Mouse (Mus musculus) lung, postnatal 36 days (tissue): ENCODE results near the gene Ttc21a.

Source experiments
- DNase-seq: peaks from one replicate; pipeline ENCODE4 v3.0.0; 2022; ENCODE audit warnings: mixed read lengths

Ttc21a gene

DNA sequence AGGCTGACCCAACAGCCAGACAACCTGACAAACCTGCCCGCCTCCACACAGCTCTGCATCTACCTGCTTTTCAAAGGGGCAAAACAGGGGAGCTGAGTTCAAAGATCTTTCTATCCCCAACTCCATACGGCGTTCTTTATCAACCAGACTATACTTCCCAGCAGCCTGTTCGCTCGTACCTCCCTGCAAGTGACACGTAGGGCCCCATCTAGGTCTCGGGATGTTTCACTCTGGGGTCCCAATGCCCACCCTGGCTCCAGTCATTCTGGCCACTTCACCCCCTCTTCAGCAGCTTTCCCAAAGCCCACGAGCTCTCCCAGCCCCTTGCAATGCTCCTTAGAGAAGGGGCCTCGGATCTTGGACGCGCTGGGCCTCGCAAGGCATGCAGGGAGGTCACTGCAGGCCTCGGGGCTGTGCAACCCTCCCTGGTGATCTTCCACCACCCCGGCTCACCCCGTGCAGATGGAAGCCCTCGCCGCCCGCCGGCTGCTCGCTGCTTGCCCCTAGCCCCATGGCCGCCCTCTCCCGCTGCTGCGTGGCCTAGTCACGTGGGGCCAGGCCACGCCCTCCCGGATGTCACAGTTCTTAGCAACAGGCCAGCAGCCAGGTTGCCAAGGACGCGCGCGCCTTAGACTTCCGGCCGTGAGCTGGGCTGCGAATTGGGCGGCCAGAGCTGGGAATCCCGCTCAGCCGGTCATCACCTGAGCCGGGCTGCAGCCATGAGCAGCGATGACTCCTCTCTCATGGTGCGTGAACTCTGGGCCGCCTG, at the start of gene Ttc21a, which contains the start of gene Gorasp1:
TSS of gene Ttc21a (plus strand) at position 602 of the 769 bp plus-strand sequence.
TSS of gene Gorasp1 (minus strand) at position 561 of the 769 bp plus-strand sequence.
- DNase-seq, result peak; percentile 98

DNA sequence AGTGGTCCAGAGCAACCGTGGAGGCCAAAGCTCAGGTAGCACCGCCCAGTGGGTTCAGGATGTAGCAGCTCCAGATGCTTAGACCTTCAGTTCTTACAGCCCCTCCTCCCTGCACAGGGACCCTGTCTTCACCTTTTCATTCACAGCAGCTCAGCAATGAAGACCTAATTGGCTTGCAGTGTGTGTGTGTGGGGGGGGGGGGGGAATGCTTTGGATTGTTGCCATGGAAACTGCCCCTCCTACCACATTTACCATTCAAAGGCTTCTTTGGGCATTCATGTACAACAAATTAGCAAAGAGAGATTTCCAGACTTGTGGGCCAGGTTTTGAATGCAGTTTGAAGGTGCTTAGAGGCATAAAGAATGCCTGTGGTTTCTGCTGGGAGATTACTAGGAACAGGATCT, 48.6 kb upstream of the Ttc21a start:
- DNase-seq, result no peak

DNA sequence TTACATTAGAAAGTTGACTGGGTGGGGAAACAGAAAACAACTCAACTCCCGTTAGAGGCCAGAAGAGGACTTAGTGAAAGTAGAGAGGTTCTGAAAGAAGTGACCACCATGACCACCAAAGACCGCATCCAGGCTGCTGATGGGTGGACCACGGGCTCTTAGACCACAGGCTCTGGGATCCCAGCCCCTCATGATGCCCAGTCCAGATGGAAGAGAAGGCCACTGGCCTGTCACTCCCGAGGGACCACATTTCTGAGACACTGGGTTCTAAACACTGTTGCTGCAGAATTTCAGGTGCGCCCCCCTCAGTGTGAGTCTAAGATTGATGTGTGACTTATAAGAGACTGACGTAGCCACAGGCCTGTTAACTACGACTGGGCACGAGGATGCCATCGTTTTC, 48.0 kb upstream of the Ttc21a start:
- DNase-seq, result no peak

- peak; percentile 46 for DNase-seq
Measured at GRCm38 (mm10) chr9:119890692-119891091, 46.7 kb upstream of the Ttc21a start.

- DNase-seq, result no peak
Measured at GRCm38 (mm10) chr9:119893881-119894280, 43.5 kb upstream of the Ttc21a start.

DNA sequence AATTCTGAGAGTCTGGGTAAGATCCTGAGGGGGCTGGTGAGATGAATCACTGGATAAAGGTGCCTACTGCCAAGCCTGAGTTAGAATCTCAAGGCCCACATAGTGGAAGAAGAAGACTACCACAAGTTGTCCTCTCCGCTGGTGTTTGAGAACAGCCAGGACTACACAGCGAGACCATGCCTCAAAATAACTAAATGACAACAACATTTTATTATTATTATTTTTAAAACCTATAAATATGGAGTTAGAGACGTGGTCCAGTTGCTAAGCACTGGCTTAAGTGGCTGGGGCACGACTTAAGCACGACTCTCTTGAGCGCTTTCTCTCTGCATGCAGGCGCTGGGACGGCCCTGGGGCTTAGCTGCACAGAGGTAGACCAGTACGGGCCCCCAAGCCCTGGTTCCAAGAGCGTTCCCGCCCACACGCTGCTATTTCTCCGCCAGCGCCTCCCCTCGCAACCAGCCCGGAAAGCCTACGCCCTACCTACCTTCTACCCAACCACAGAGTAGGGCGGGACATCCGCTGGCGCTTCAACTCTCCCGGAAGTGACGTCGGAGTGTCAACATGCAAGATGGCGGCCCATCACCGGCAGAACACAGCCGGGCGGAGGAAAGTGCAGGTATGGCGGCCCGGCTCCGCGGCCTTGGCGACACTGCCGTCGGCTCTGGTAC, 42.9 kb upstream of the Ttc21a start, which contains the start of gene Wdr48:
TSS of gene Wdr48 (plus strand) at position 540 of the 671 bp plus-strand sequence.
- DNase-seq, result peak; percentile 100

DNA sequence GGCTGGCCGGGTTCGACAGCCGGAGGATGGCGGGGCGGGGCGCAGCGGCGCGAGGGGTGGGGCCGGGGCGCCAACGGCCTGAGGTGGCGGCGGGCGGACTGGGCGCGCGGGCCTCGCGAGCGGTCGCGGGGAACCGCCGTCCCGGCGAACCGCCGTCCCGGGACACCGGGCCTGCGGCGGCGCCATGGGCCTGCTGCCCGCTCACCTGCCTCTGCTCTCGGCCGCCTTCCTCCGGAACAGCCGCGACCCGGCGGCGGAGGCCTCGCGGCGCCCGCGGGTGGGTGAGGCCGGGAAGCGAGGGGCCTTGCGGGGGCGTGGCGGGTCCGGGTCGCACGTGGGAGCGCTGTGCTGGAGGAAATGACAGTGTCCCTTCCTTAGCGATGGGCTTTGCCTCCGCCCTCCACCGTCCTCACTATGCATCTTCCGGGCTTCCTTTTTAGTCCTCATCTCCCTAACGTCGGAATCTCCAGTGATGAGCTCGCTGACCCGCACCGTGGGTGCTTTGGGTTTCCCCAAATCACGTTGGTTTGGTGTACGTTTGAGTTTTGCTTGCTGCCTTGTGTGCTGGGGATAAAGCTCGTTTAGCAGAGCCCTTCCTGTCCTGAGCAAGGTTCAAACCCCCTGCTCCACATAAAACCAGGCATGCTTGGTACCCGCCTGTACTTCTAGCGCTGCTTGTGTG, 42.2 kb upstream of the Ttc21a start:
- DNase-seq, result peak; percentile 55

DNA sequence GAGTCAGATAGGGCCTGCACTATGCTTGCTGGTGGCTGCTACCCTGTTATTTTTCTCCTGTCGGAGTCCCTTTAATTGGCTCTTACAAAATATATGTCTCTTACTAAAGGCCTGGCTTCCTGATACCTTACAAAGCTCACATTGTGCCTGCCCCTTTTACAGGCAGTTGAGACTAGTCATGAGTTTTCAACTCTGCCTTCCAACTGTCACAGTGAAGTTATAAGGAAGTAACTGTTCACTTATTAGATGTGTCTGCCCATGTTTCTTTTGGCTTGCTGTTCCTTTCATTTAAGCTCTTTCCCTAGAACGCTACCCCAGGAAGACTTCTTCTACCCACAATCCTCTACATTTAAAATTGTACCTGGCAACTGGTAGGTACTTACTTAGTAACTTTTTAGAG, 38.0 kb upstream of the Ttc21a start:
- DNase-seq, result no peak

DNA sequence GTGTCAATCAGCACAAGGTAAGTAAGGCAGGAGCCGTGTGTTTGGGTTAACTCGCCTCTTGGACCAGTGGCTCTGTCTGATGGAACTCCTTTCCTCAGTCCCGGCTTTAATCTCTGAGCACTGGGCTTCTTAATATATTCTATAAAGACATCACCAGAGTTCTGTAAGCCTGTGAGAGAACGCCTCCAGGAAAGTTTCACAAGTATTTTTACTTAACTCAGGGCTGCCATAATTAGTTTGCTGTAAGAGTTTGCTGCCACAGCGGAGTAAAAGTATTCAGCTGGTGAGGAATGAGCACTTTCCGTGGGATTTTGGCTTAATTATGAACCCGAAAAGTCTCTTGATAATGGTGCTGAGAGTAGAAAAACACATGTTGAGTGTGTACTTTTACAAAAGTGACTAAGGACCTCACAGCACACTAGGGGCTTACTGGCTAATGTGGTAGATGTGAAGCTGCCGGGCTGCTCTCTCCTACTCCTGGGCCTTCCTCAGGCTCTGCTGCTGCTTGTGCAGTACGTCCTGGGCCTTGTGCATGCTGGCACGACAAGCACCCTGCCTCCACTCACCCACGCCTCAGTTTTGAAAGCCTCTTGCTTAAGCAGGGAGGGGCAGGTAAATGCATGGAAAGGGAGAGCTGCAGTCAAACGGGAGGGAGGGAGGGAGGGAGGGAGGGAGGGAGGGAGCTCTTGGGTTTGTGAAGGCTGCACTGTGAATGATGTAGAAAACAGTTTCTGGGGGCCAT, 34.8 kb upstream of the Ttc21a start:
- DNase-seq, result no peak

DNA sequence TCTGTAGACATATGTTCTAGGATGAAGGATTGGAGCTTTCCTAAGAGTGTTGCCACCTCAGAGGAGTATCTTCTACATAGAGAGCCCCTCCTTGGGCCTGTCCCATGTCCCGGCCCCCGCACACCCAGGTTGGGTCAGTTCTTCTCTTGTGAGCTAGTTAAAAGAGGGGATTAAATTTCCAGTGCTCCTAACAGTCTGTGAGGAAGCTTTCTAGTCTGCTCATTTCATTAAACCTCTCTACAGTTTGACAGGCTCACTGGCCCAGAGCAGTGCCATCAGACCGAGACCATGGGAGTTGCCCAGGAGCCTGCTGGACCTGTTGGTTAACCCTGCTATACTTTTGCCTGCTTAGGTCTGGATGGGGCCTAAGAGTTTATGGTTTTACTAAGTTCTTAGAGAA, 28.7 kb upstream of the Ttc21a start:
- no peak for DNase-seq

DNA sequence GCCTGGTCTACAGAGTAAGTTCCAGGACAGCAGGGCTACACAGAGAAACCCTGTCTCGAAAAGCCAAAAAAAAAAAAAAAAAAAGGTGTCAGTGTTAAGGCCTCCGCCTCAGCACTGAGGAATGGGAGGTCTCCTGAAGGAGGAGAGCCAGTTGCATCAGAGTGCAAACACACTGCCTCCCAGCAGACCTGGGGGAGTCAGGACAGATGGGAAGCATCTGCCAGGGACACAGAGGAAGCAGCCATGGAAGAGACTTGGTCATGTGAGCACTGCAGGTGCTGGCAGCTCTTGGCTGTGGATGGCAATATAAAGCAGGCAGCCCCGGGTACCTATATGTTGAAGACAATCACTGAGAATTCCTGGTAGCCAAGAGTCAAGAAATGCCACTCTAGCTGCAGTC, 27.5 kb upstream of the Ttc21a start:
- DNase-seq, result no peak

- DNase-seq, result no peak
Measured at GRCm38 (mm10) chr9:119913087-119913838, 24.1 kb upstream of the Ttc21a start.

GRCm38 (mm10) chr9:119919858-119920257, 17.5 kb upstream of the Ttc21a start:
- no peak for DNase-seq

- DNase-seq, result no peak
Measured at GRCm38 (mm10) chr9:119923462-119923861, 13.9 kb upstream of the Ttc21a start.

DNA sequence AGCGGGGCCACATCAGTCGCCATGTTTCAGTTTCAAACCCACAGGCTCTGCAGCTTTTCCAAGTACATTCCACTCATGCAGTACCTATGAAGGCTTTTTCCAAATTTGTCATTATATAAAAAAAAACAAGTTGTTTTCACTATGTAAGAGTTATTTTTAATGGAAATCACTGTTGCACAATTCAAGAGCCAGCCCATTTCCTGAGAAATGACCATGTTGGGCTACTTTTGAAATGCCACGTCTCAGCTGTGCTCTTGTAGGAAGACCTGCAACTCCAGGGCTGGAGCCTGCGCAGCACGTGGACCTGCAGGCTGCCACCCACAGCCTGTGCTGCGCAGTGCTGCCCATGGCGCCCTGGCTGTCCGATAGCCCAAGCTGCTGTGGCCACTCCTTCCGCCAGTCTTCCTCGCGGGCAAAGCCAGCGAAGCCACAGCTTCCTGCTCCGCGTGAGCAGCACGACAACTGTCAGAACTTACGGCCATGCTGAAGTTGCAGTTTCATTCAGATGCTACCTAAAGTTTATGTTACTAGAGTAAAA, 12.2 kb upstream of the Ttc21a start:
- DNase-seq, result peak; percentile 31

GRCm38 (mm10) chr9:119925729-119926128, 11.7 kb upstream of the Ttc21a start:
- no peak for DNase-seq

DNA sequence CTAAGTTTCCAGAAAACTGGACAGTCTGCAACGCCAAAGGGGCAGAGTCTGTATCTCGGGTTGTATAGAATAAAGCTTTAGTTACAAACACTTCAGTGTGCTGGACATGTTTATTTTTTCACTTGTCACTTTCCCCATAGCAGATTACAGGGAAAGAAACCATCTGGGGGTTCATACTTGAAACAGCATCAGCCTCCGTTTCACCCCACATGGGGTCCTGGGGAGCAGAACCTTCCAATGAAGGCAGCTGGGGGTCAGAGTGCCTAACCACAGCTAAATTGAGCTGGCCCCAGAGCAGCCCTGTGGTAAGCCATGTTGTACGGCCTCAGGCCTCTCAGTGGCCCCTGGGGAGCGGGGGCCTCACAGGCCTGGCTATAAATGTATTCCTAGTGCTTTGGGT, 10.9 kb upstream of the Ttc21a start:
- DNase-seq, result no peak

GRCm38 (mm10) chr9:119932358-119932757, 5.0 kb upstream of the Ttc21a start:
- no peak for DNase-seq

GRCm38 (mm10) chr9:119933675-119934074, 3.7 kb upstream of the Ttc21a start:
- DNase-seq, result no peak

- no peak for DNase-seq
Measured at GRCm38 (mm10) chr9:119938496-119938895, 1.1 kb downstream of the Ttc21a start.

GRCm38 (mm10) chr9:119939646-119940045, 2.2 kb downstream of the Ttc21a start:
- DNase-seq, result no peak

DNA sequence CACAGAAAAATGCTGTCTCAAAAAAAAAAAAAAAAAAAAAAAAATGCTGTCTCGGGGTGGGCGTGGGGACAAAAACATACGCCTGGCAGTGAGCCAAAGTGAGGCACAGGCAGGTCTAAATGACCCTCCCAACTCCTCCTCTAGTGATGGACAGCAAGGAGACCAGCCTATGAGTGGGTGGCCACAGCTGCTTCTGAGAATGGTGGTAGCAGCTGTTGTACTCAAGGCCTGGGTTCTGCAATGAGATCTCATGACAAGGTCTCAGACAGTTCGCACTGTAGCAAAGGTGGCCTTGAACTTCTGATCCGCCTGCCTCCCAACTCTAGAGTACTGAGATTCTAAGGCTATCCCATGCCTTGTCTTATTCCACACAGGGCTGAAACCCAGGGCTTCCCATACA, 4.0 kb downstream of the Ttc21a start:
- DNase-seq, result no peak
